Mouse (Mus musculus): ENCODE measurements around the gene Cdkn1c.

The Cdkn1c gene

GRCm38 (mm10) chr7:143433331-143433730, 27.5 kb downstream of the Cdkn1c start:
- peak; percentile 75 for DNase-seq

- no peak for DNase-seq
Measured at GRCm38 (mm10) chr7:143432631-143433030, 28.2 kb downstream of the Cdkn1c start.

GRCm38 (mm10) chr7:143428814-143429499, 31.9 kb downstream of the Cdkn1c start:
- DNase-seq = peak; percentile 58

- DNase-seq = peak; percentile 98
Measured at GRCm38 (mm10) chr7:143428142-143428813, 32.6 kb downstream of the Cdkn1c start.

- DNase-seq = no peak
Measured at GRCm38 (mm10) chr7:143419585-143420160, 41.2 kb downstream of the Cdkn1c start.

- DNase-seq = no peak
Measured at GRCm38 (mm10) chr7:143417875-143418274, 43.0 kb downstream of the Cdkn1c start.

- no peak for DNase-seq
Measured at GRCm38 (mm10) chr7:143416406-143416805, 44.4 kb downstream of the Cdkn1c start.

GRCm38 (mm10) chr7:143415070-143415469, 45.8 kb downstream of the Cdkn1c start:
- no peak for DNase-seq

GRCm38 (mm10) chr7:143412606-143413005, 48.2 kb downstream of the Cdkn1c start:
- DNase-seq = no peak

- DNase-seq = no peak
Measured at GRCm38 (mm10) chr7:143408615-143409021, 52.2 kb downstream of the Cdkn1c start.
